Mouse (Mus musculus) kidney, embryonic 15.5 days (tissue): ENCODE measurements around the gene Gm12184. TPM values are rescaled to one million over a fixed set of nuclear protein-coding genes. Genes with fewer than 3 reads are reported as not detected.
A peak's percentile ranks its signal among the peaks of the same experiment; 100 is the strongest.

Source experiments
- ATAC-seq: fragments of 200-750 bp; cut with Nextera tagmentation; replicated peaks from 2 replicates; pipeline ENCODE4 v1.8.0; 2017; ENCODE audit warnings: moderate TSS enrichment; ENCODE audit not compliant: low FRiP score
- H3K27ac ChIP-seq: fragments of 300-500 bp; sonication (generic); 2 replicates; pipeline ENCODE4 v1.5.1; 2015; ENCODE audit warnings: mild to moderate bottlenecking, inconsistent platforms
- H3K27me3 ChIP-seq: fragments of 300-500 bp; sonication (generic); 2 replicates; pipeline ENCODE4 v1.6.1; 2015; ENCODE audit warnings: inconsistent platforms
- H3K36me3 ChIP-seq: fragments of 300-500 bp; sonication (generic); 2 replicates; pipeline ENCODE4 v1.6.1; 2015; ENCODE audit warnings: inconsistent platforms
- H3K4me1 ChIP-seq: fragments of 300-500 bp; sonication (generic); 2 replicates; pipeline ENCODE4 v1.6.1; 2015; ENCODE audit warnings: inconsistent platforms
- H3K4me2 ChIP-seq: fragments of 300-500 bp; sonication (generic); 2 replicates; pipeline ENCODE4 v1.6.1; 2015; ENCODE audit warnings: moderate library complexity, mild to moderate bottlenecking, inconsistent platforms
- H3K4me3 ChIP-seq: fragments of 300-500 bp; sonication (generic); replicated peaks from 2 replicates; pipeline ENCODE4 v1.5.1; 2015; ENCODE audit warnings: mild to moderate bottlenecking, inconsistent platforms
- H3K9ac ChIP-seq: fragments of 300-500 bp; sonication (generic); 2 replicates; pipeline ENCODE4 v1.6.1; 2015; ENCODE audit warnings: mild to moderate bottlenecking, inconsistent platforms
- H3K9me3 ChIP-seq: fragments of 300-500 bp; sonication (generic); replicated peaks from 2 replicates; pipeline ENCODE4 v1.6.1; 2016; ENCODE audit warnings: inconsistent platforms
- WGBS: fragments of 180-500 bp; shearing (Covaris S2); methylation state at CpG from one replicate; pipeline ENCODE4 v1.1.7; 2015; ENCODE audit warnings: mixed read lengths; 5-methylcytosine and 5-hydroxymethylcytosine counted together
- polyA plus RNA-seq: library from polyadenylated mRNA; unstranded; fragments of >200 nt; fragmentation: Nextera tagmentation; extraction: Ambion mirVana; gene quantifications from 2 replicates; pipeline ENCODE4 v1.2.1, GENCODE M21; 2015

Gm12184 gene
- polyA plus RNA-seq, 1 experiment from 2014 or later, result 1.6 TPM

GRCm38 (mm10) chr11:48844309-48844708, 17.9 kb upstream of the Gm12184 start:
- Histone ChIP-seq H3K9me3 (no peaks in the 10 kb centered on the region), H3K4me1 (0 out of 2 replicates have a peak, but pooled peaks cover 2% of the 10 kb centered on the region), H3K9ac (no peak overlapping the region), H3K36me3 (no peaks in the 10 kb centered on the region), H3K4me2 (no peak overlapping the region), H3K27ac (no peak overlapping the region), H3K27me3 (peaks cover 15% of the 10 kb centered on the region; the same call in 1 of the 2 replicates), H3K4me3 (no peak overlapping the region)
- WGBS, result 57% methylated on average over 6 of the region's 6 CpGs
- no peak for ATAC-seq

DNA sequence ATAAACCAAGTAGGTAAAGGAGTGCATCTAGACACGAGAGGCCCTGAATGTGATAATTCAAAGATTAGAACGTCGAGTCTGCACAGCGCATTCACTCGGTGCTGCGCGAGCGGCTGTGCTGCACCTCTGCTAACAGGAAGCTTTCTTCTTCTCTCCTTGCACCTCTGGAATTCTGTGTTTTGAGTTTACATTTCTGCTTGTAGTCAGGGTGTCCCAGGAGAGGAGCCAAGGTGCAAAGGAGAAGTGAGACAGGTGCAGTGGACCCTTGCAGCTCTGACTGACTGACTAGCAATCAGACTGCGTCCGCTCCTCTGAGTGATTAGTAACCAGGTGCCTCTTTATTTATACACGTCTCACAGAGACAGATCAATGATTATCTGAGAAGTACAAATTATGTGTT, 16.7 kb upstream of the Gm12184 start:
- Histone ChIP-seq H3K27me3 (0 out of 2 replicates have a peak, but pooled peaks cover 9% of the 10 kb centered on the region), H3K4me1 (peaks cover 10% of the 10 kb centered on the region), H3K9me3 (no peaks in the 10 kb centered on the region), H3K36me3 (no peaks in the 10 kb centered on the region), H3K9ac (no peak overlapping the region), H3K4me2 (no peak overlapping the region), H3K27ac (no peak overlapping the region), H3K4me3 (no peak overlapping the region)
- WGBS, result 81% methylated on average over 11 of the region's 11 CpGs
- ATAC-seq, result no peak

GRCm38 (mm10) chr11:48842378-48842792, 15.9 kb upstream of the Gm12184 start:
- WGBS, result 81% methylated on average over 4 of the region's 4 CpGs
- H3K27me3 ChIP-seq, result 0 out of 2 replicates have a peak, but pooled peaks cover 9% of the 10 kb centered on the region
- no peak overlapping the region for H3K27ac ChIP-seq
- H3K4me2 ChIP-seq, result no peak overlapping the region
- ATAC-seq, result no peak
- peaks cover 12% of the 10 kb centered on the region for H3K4me1 ChIP-seq
- no peak overlapping the region for H3K9ac ChIP-seq
- no peak overlapping the region for H3K4me3 ChIP-seq
- no peaks in the 10 kb centered on the region for H3K9me3 ChIP-seq
- no peaks in the 10 kb centered on the region for H3K36me3 ChIP-seq

DNA sequence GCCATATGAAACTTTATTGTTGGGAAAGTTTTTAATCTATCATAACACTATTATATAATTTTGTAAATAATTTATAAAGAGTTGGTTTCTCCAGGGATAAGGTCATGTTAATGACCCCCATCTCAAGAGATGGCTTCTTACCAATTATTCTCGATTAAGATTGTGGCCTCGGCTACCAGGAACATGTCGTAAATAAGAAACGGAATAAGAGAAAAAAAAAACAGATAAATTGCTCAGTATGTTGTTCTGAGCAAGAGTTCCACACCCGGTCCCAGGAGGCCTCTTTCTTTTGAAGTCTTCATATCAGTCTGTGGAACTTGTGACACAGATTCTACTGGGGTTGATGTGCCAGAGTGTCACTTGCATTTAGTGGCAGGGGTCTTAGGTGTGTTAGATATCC, 14.8 kb upstream of the Gm12184 start:
- Histone ChIP-seq H3K4me3 (no peak overlapping the region), H3K9ac (no peak overlapping the region), H3K27me3 (0 out of 2 replicates have a peak, but pooled peaks cover 12% of the 10 kb centered on the region), H3K9me3 (no peaks in the 10 kb centered on the region), H3K27ac (no peak overlapping the region), H3K36me3 (no peaks in the 10 kb centered on the region), H3K4me2 (no peak overlapping the region), H3K4me1 (peaks cover 20% of the 10 kb centered on the region)
- no peak for ATAC-seq
- 65% methylated on average over 5 of the region's 5 CpGs for WGBS

GRCm38 (mm10) chr11:48840805-48841204, 14.3 kb upstream of the Gm12184 start:
- ATAC-seq, result no peak
- no peak overlapping the region for H3K4me3 ChIP-seq
- H3K27ac ChIP-seq, result no peak overlapping the region
- no peaks in the 10 kb centered on the region for H3K9me3 ChIP-seq
- no peaks in the 10 kb centered on the region for H3K36me3 ChIP-seq
- peaks cover 20% of the 10 kb centered on the region for H3K4me1 ChIP-seq
- H3K27me3 ChIP-seq, result peaks cover 12% of the 10 kb centered on the region; the same call in 1 of the 2 replicates
- no peak overlapping the region for H3K9ac ChIP-seq
- no peak overlapping the region for H3K4me2 ChIP-seq

DNA sequence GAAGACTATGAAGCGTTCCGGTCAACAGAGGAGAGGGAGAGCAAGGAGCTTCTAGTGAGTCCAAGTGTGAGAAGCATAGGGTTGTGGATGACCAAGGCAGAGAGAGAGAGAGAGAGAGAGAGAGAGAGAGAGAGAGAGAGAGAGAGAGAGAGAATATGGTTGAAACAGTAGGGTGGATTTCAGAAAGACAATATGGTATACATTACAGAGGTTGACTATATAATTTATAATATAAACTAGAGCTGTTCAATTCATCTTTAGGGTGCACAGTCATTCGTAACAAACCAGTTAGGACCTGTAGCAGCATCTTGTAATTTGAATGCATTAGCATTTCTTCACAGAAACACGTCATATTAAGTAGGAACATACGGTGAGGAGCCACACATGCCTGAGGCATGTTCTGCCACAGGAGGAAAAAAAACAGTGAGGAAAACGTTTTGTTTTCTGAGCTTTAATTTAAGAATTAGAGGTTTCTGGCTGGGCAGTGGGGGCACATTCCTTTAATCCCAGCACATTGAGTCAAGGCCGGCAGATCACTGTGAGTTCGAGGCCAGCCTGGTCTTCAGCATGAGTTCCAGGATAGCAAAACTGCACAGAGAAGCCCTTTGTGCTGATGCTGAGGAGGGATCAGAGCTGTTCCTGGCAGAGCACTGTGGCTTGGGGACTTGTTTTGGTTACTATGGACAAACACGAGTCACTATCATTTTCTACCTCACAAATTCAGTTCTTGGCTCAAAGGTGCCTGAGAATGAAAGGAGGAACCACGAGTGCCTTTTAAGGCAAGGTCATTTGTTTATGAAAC, 12.6 kb upstream of the Gm12184 start:
- Histone ChIP-seq H3K27me3 (peaks cover 7% of the 10 kb centered on the region; the same call in 1 of the 2 replicates), H3K36me3 (no peaks in the 10 kb centered on the region), H3K4me3 (peak overlapping the region; percentile 89), H3K4me1 (peaks cover 20% of the 10 kb centered on the region), H3K27ac (no peak overlapping the region), H3K9ac (no peak overlapping the region), H3K4me2 (peak overlapping the region; percentile 86), H3K9me3 (no peaks in the 10 kb centered on the region)
- ATAC-seq, result no peak
- WGBS, result 78% methylated on average over 10 of the region's 10 CpGs

DNA sequence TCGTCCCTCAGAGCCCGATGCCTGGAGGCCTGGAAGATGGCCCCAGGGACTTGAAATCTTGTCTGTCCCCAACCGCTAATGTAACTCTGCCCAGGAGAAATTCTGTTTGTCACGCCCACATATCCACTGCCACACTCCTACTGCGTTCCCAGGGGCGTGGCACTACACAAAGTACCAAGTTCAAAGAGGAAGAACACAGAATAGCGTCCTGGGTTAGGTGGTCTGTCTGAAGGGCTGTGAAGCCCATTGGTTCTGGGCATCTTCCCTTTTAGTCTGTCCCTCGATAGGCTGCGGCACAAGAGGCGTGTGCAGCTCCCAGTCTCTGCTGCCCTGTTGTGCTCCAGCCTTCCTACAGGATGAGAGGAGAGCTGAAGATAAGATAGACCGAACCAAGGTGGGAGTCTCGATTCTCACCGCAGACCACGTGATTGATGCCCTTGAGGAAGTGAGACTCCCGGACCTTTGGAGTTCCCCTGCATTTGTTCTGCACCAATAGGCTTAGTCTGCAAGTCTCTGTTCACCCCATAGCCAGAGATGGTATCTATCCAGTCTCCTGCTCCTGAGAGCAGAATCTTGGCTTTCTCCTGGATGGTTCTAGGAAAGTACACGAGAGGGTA, 11.8 kb upstream of the Gm12184 start:
- ATAC-seq, result peak; percentile 7
- 2% methylated on average over 16 of the region's 16 CpGs for WGBS

GRCm38 (mm10) chr11:48837310-48838180, 11.1 kb upstream of the Gm12184 start:
- H3K36me3 ChIP-seq, result no peaks in the 10 kb centered on the region
- peaks cover 24% of the 10 kb centered on the region for H3K4me1 ChIP-seq
- peak overlapping the region; percentile 89 for H3K4me3 ChIP-seq
- peak; percentile 26 for ATAC-seq
- H3K9me3 ChIP-seq, result no peaks in the 10 kb centered on the region
- peak overlapping the region; percentile 68 for H3K27ac ChIP-seq
- under 1% methylated on average over 77 of the region's 77 CpGs for WGBS
- peak overlapping the region; percentile 72 for H3K9ac ChIP-seq
- H3K27me3 ChIP-seq, result peaks cover 7% of the 10 kb centered on the region; the same call in 1 of the 2 replicates
- H3K4me2 ChIP-seq, result peak overlapping the region; percentile 86

More for the DNA sequence above, 11.8 kb upstream of the Gm12184 start:
- peaks cover 7% of the 10 kb centered on the region; the same call in 1 of the 2 replicates for H3K27me3 ChIP-seq
- H3K4me2 ChIP-seq, result peak overlapping the region; percentile 86
- H3K36me3 ChIP-seq, result no peaks in the 10 kb centered on the region
- H3K9me3 ChIP-seq, result no peaks in the 10 kb centered on the region
- peak overlapping the region; percentile 68 for H3K27ac ChIP-seq
- peak overlapping the region; percentile 89 for H3K4me3 ChIP-seq
- peaks cover 20% of the 10 kb centered on the region for H3K4me1 ChIP-seq
- peak overlapping the region; percentile 72 for H3K9ac ChIP-seq

DNA sequence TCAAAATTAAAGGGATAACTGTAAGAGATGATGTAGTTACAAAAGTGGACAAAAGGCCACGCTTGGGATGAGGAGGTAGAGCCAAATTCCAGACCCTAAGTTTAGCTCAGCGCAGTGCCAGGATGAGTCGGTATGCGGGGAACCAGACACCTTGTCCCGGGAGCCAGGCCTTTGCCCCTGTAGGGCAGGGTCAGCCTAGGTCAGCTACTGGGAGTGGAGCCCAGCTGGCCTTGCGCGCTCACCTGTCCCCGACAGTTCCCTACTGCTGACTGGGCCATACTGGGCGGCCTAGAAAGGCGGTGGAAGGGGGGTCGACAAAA, 10.5 kb upstream of the Gm12184 start:
- 7% methylated on average over 11 of the region's 11 CpGs for WGBS
- peak overlapping the region; percentile 89 for H3K4me3 ChIP-seq
- H3K4me1 ChIP-seq, result peaks cover 24% of the 10 kb centered on the region
- peak overlapping the region; percentile 86 for H3K4me2 ChIP-seq
- H3K9me3 ChIP-seq, result no peaks in the 10 kb centered on the region
- peaks cover 7% of the 10 kb centered on the region; the same call in 1 of the 2 replicates for H3K27me3 ChIP-seq
- peak; percentile 4; the same call in 1 of the 2 replicates for ATAC-seq
- peak overlapping the region; percentile 72 for H3K9ac ChIP-seq
- H3K36me3 ChIP-seq, result no peaks in the 10 kb centered on the region
- 0 out of 2 replicates have a peak overlapping the region, but pooled peaks have one; percentile 68 for H3K27ac ChIP-seq

DNA sequence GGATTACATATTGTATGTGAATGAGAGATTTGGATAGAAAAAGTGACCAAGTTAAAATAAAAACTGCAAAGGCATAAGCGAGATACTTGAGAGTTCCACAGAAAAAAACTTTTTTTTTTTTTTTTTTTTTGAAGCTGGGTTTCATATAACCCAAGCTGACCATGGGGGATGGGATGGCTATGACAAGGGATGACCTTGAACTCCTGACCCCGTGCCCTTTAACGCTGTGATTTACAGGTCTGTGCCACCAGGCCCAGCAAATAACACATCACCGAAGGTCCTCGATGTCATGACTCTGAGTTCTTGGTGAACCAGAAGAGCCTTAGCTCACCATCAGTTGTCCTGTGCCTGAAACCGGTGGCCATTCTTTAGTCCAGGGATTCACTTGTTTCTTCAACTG, 9.5 kb upstream of the Gm12184 start:
- no peak overlapping the region for H3K4me3 ChIP-seq
- H3K9me3 ChIP-seq, result no peaks in the 10 kb centered on the region
- no peak overlapping the region for H3K4me2 ChIP-seq
- H3K9ac ChIP-seq, result no peak overlapping the region
- WGBS, result 72% methylated on average over 6 of the region's 6 CpGs
- no peak for ATAC-seq
- peaks cover 24% of the 10 kb centered on the region for H3K4me1 ChIP-seq
- H3K27me3 ChIP-seq, result peaks cover 7% of the 10 kb centered on the region; the same call in 1 of the 2 replicates
- H3K27ac ChIP-seq, result no peak overlapping the region
- no peaks in the 10 kb centered on the region for H3K36me3 ChIP-seq

- no peaks in the 10 kb centered on the region for H3K36me3 ChIP-seq
- no peaks in the 10 kb centered on the region for H3K9me3 ChIP-seq
- H3K9ac ChIP-seq, result peak overlapping the region; percentile 58
- peak overlapping the region; percentile 67 for H3K27ac ChIP-seq
- under 1% methylated on average over 30 of the region's 30 CpGs for WGBS
- peak overlapping the region; percentile 61 for H3K4me3 ChIP-seq
- peak; percentile 89 for ATAC-seq
- peaks cover 20% of the 10 kb centered on the region for H3K4me1 ChIP-seq
- H3K4me2 ChIP-seq, result peak overlapping the region; percentile 68
- H3K27me3 ChIP-seq, result peaks cover 3% of the 10 kb centered on the region; the same call in 1 of the 2 replicates
Measured at GRCm38 (mm10) chr11:48833731-48834639, 7.5 kb upstream of the Gm12184 start.
